Mouse (Mus musculus) spleen, adult 18-20 months (tissue): ENCODE data around the gene Rps9.
"Not testable (repeated sequence)": the region's sequence is repeated elsewhere in the genome, so short reads cannot be mapped to it uniquely, and the experiment has no call there.

Experiments used
- DNase-seq, 2 experiments: peaks; one replicate each; pipeline ENCODE4 v3.0.0; 2022; ENCODE audit warnings: mixed read lengths in 2 of 2

The Rps9 gene

GRCm38 (mm10) chr7:3698471-3698870 is 5.3 kb upstream of the Rps9 start:
- no peak for DNase-seq

DNA sequence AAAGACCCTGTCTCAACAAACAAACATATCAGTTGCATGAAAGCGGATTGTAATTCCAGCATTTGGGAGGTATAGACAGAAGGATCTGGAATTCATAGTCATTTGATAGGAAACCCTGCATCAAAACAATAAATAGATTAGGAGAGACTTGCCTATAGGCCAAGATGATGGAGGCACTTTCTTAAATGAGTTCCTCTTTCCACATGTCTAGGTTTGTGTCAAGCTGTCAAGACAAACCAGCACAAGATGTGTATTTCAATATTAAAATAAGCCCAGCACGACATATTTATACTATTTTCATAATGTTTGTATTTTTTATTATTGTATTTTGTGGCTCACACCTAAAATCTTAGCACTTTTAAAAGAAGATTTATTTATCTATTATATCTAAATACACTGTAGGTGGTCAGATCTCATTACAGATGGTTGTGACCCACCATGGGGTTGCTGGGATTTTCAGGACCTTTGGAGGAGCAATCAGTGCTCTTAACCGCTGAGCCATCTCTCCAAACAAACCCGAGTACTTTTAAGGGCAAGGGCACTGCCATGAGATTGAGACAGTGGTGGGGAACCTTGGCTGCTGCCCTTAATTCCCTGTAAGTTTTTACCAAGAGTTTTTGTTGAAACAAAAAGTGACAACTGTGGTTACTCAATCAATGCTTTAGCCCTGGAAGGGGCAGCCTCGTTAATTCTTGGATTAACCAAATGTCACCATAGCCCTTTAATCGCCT is 480 bp upstream of the Rps9 start:
- no peak for DNase-seq

DNA sequence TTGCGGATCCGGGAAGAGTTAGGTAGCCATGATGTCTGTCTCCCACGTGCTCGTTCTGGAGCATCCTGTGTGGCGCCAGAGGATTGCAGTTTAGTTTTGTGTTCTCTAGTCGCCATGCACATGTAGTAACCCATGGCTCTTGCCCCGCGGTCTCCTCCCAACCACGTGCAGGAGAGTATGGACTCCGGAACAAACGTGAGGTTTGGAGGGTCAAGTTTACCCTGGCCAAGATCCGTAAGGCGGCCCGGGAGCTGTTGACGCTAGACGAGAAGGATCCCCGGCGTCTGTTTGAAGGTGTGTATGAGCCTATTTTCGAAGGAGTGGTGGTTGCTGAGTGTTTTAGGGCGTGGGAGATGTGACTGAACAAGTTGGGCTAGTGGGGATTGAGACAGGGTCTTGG is 682 bp downstream of the Rps9 start:
- no peak for DNase-seq

- not testable (repeated sequence) for DNase-seq
Observed at GRCm38 (mm10) chr7:3705461-3705860, 1.7 kb downstream of the Rps9 start.

DNA sequence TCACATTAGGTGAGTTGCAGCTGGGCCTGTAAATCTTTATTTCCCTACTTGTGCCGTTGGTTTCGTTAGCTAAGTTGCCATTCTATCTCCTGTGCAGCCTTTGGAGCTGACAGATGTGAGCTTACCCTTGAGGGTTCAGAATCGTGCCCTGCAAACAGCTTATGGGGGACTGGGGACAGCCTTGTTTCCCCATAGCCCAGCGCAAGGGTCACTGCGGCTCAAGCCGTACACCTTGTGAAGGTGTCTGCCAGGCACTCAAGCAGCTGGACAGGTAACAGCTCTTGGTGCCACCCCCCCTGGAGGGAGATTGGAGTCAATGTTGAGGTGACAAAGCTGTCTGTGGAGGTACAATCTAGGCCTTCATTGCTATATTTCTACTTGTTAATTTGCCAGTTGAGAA is 2.1 kb downstream of the Rps9 start:
- DNase-seq: no peak

GRCm38 (mm10) chr7:3706343-3706934 is 2.6 kb downstream of the Rps9 start:
- no peak for DNase-seq

- no peak for DNase-seq
Observed at GRCm38 (mm10) chr7:3707027-3707426, 3.2 kb downstream of the Rps9 start.

DNA sequence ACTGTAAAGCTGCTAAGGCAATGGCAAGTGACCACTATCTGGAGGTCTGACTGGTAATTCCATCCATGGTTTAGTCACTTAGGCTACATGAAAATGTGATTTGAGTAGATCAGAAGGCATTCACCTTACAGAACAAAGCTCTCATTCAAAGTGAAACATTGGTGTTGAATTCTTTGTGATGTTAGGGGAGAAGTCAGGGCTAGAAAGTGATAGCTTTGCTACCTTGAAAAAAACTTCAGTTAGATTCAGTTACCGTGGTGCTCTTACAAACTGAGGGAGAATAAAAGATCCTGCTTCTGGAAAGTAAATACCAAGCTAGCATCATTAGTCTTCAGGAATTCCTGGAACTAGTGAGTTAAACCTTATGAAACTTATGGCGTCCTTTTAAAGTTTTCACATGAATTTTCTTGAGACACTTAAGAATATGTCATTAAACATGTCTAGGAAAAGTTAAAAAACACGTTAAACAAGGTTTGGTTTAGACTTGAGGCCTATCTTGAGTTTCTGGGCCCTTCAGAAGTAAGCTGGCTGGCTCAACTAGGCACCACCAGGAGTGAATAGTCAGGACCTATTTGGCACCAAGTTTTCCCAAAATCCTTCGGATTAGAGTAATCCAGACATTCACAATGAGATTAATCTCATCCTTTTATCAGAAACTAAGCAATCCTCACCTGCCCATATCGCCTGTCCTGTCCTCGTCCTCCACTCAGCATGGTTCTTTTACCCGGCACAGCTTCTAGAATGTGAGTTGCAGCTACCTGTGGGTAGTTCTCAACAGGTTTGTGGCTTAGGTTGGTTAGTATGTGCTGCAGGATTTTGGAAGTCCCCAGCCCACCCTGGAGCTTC is 4.0 kb downstream of the Rps9 start:
- DNase-seq: no peak

GRCm38 (mm10) chr7:3708447-3708980 is 4.7 kb downstream of the Rps9 start:
- not testable (repeated sequence) for DNase-seq

DNA sequence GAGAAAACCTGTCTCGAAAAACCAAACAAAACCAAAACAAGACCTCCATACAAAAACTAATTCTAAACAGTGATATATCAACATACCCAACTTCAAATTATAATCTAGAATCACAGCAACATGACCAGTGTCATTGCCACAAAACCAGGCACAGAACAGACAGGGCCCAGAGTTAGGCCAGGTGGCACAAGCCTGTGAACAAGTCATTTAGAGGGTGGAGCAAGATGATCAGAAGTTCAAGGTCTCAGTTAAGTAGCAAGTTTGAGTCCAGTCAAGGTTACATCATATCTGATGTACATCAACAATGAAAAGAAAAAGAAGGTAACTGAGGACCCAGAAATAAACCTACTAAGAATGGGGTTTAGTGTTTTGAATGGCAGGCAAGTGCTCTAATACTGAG is 5.2 kb downstream of the Rps9 start:
- no peak for DNase-seq

- no peak for DNase-seq
Observed at GRCm38 (mm10) chr7:3712264-3712942, 8.6 kb downstream of the Rps9 start.

- no peak for DNase-seq
Observed at GRCm38 (mm10) chr7:3715249-3715648, 11.5 kb downstream of the Rps9 start.

- DNase-seq: peak in 1 of 2 experiments; percentile 22
Observed at GRCm38 (mm10) chr7:3720268-3720667, 16.5 kb downstream of the Rps9 start, which contains the start of gene Pirb. Gene Pirb (minus strand): TSS chr7:3720391.

- DNase-seq: not testable (repeated sequence)
Observed at GRCm38 (mm10) chr7:3725459-3725858, 21.7 kb downstream of the Rps9 start.

DNA sequence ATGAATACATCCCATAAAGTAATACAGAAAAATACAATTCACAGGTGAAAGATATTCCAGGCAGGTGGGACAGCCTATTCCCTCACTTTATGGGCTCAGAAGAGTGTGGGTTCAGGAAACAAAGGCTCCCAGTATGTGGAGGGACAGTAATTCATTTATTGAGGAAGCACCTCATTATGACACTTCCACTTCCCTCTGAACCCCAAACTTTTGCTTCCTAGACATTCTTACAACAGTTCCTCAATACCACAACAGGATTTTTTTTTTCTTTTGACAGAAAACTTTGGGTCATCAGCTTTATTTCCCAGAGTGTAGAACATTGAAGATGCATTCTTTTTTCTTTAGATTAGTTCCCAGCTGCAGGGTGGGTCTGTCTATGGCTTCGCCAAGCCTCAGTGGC is 28.9 kb downstream of the Rps9 start:
- DNase-seq: not testable (repeated sequence)
